In the genomic region with DNA sequence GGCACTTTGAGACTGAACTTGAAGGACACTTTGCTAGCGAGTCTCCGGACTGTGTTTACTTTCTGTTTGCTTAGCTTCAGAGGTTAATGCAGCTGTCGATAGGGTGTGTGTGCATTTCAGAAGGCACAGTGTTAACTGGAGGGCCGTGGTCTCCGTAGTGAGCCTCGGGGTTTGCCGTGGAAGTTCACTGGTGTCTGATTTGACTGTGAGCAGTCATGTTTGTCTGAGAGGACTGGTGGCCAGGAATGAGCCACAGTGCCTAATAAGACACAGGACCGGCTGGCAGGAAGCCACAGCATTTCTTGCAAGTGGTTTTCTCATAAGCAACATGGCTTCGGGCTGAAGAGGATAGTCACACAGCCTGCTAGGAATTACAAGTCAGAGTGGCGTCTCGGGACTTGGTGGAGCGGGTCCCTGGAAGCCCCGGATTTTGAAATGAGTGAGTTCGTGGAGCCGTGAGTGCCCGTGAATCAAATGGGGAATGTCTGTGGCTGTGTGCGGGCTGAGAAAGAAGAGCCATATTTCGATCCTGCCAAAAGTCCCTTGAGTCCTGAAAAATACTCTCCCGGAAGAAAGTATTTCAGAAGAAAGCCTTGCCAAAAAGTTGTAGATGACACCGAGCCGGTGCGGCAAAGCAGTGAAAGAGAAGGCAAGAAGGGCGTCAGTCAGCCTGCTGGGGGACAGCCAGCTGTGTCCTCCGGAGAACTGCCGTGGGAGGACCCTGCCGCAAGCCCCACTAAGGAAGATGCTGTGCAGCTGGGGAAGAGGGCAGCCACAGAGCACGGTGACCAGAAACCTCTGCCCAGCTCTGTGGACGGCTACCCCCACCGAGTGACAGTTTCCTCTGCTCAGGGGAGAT, we compare ENCODE assay signal across 8 mouse cellular contexts.
DNase-seq lines count a peak whose midpoint lies in the region; ATAC-seq and TF ChIP-seq lines count a peak whose summit lies in the region.

No protein-coding gene starts in this region.

- H3K4me3 ChIP-seq in liver, adult 2 months (ENCODE audit: insufficient read depth, low read depth, low read length): peak overlapping the region; percentile 48
- peak overlapping the region; percentile 71 for H3K4me3 ChIP-seq in brown adipose tissue, adult 24 weeks (ENCODE audit: insufficient read depth, low read depth, low read length)
- H3K4me3 ChIP-seq in liver, embryonic 15.5 days (replicated peaks): peak overlapping the region; percentile 33
- H3K4me3 ChIP-seq in small intestine, adult 2 months (ENCODE audit: low read depth, low read length): peak overlapping the region; percentile 78

- ATAC-seq in liver, embryonic 15.5 days (ENCODE audit: insufficient read depth): no peak

- TF ChIP-seq CTCF in liver, adult 2 months (IDR thresholded peaks at IDR 0.05; ENCODE audit: low read depth, low read length): no peak
- no peak for TF ChIP-seq CTCF in small intestine, adult 2 months (IDR thresholded peaks at IDR 0.05; ENCODE audit: extremely low read depth, insufficient read length, insufficient replicate concordance, low read depth, low read length)

- no peaks in the 10 kb centered on the region for H3K36me3 ChIP-seq in liver, adult 2 months (ENCODE audit: control insufficient read depth, insufficient read depth, low read length)
- no peaks in the 10 kb centered on the region for H3K36me3 ChIP-seq in liver, embryonic 15.5 days (replicated peaks)
- no peaks in the 10 kb centered on the region for H3K36me3 ChIP-seq in small intestine, adult 2 months (ENCODE audit: control insufficient read depth, insufficient read depth, low read length)

- H3K27me3 ChIP-seq in liver, adult 2 months (ENCODE audit: control insufficient read depth, insufficient read depth, low read length): no peaks in the 10 kb centered on the region
- no peaks in the 10 kb centered on the region for H3K27me3 ChIP-seq in liver, embryonic 15.5 days
- H3K27me3 ChIP-seq in small intestine, adult 2 months (ENCODE audit: control insufficient read depth, insufficient read depth, low read length): no peaks in the 10 kb centered on the region

- no peaks in the 10 kb centered on the region; the same call in 1 of the 2 replicates for H3K79me2 ChIP-seq in liver, adult 2 months (ENCODE audit: control insufficient read depth, insufficient read depth, low read length)

- 18% methylated on average over 29 of the region's 29 CpGs for WGBS in liver, adult 2 months
- WGBS in liver, embryonic 15.5 days (ENCODE audit: insufficient replicate concordance): 65% methylated on average over 29 of the region's 29 CpGs
- WGBS in small intestine, adult 2 months: 18% methylated on average over 29 of the region's 29 CpGs

- H3K27ac ChIP-seq in liver, adult 2 months (replicated peaks; ENCODE audit: insufficient read depth, low read depth, low read length): peak overlapping the region; percentile 23
- H3K27ac ChIP-seq in brown adipose tissue, adult 24 weeks (replicated peaks; ENCODE audit: low read depth, low read length): peak overlapping the region; percentile 94
- peak overlapping the region; percentile 49 for H3K27ac ChIP-seq in liver, embryonic 15.5 days (replicated peaks)
- peak overlapping the region; percentile 97 for H3K27ac ChIP-seq in small intestine, adult 2 months (ENCODE audit: insufficient read depth, low read depth, low read length)

- peak; percentile 63 for DNase-seq in liver, adult 2 months (ENCODE audit: extremely low read depth, low read depth, low spot score)
- no peak for DNase-seq in liver
- peak; percentile 57 for DNase-seq in gonadal fat pad, adult 2 months (ENCODE audit: low read depth)
- peak; percentile 91 for DNase-seq in kidney, adult 18-20 months
- DNase-seq in embryo, embryonic 10.5 days (ENCODE audit: low spot score): no peak

- H3K9me3 ChIP-seq in liver, embryonic 15.5 days (replicated peaks): no peaks in the 10 kb centered on the region

- peaks cover 14% of the 10 kb centered on the region for H3K4me1 ChIP-seq in liver, adult 2 months (ENCODE audit: control insufficient read depth, insufficient read depth, low read length)
- H3K4me1 ChIP-seq in brown adipose tissue, adult 24 weeks (ENCODE audit: control insufficient read depth, insufficient read depth, insufficient read length, low read length): peaks cover 19% of the 10 kb centered on the region
- no peaks in the 10 kb centered on the region; the same call in 1 of the 2 replicates for H3K4me1 ChIP-seq in liver, embryonic 15.5 days (replicated peaks)
- peaks cover 22% of the 10 kb centered on the region; the same call in 1 of the 2 replicates for H3K4me1 ChIP-seq in small intestine, adult 2 months (ENCODE audit: control insufficient read depth, insufficient read depth, insufficient read length, low read length)

- H3K4me2 ChIP-seq in liver, embryonic 15.5 days: peak overlapping the region; percentile 50

- H3K9ac ChIP-seq in liver, adult 2 months (ENCODE audit: low read depth, low read length): peak overlapping the region; percentile 39
- H3K9ac ChIP-seq in liver, embryonic 15.5 days: no peak overlapping the region

- no peak for TF ChIP-seq POLR2A in liver, adult 2 months (IDR thresholded peaks at IDR 0.05; ENCODE audit: extremely low read depth, insufficient read depth, low read length)
- peak; percentile 57 for TF ChIP-seq POLR2A in small intestine, adult 2 months (IDR thresholded peaks at IDR 0.05; ENCODE audit: low read depth, low read length)

Comparison
In these comparisons a context has a peak if more than half of its experiments do, and no peak if none do; other contexts are left out.
1. DNase-seq: peak in liver, adult 2 months (single experiment), gonadal fat pad, adult 2 months (single experiment) and kidney, adult 18-20 months (single experiment); none in liver (single experiment) and embryo, embryonic 10.5 days (single experiment).
2. H3K27ac ChIP-seq: peak in every context shown above with its lines; median percentile 97 in small intestine, adult 2 months; 94 in brown adipose tissue, adult 24 weeks; 49 in liver, embryonic 15.5 days; 23 in liver, adult 2 months.
3. Peak in every context shown above with its lines, with median percentiles within 50 percentile points of each other: H3K4me3 ChIP-seq.